Mouse (Mus musculus): ENCODE measurements around the gene Mfsd12.

The Mfsd12 gene

GRCm38 (mm10) chr10:81402227-81402765 is 45.0 kb downstream of the Mfsd12 start:
- DNase-seq (ENCODE audit: low read depth), result no peak

GRCm38 (mm10) chr10:81403511-81403910 is 46.2 kb downstream of the Mfsd12 start:
- no peak for DNase-seq (ENCODE audit: low read depth)

- DNase-seq (ENCODE audit: low read depth), result peak; percentile 64
Measured at GRCm38 (mm10) chr10:81404082-81404481, 46.8 kb downstream of the Mfsd12 start.

DNA sequence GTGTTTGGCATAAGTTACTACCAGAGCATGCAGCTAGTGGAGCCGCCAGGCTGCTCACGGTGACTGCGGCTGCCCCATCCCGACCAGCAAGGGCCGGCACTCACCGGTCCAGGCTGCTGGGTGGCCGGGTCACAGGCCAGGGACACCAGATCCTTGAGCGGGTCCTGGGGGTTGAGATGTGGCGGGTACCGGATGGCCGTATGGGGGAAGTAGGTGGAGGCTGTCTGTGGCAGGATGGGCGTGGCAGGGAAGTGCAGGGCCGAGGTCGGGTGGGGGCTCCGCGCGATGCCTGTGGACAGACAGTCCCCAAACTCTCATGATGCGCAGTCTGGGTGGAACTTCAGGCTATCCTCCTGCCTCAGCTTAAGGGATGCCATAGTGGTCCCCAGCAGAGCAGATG is 47.4 kb downstream of the Mfsd12 start:
- DNase-seq (ENCODE audit: low read depth), result peak; percentile 65

DNA sequence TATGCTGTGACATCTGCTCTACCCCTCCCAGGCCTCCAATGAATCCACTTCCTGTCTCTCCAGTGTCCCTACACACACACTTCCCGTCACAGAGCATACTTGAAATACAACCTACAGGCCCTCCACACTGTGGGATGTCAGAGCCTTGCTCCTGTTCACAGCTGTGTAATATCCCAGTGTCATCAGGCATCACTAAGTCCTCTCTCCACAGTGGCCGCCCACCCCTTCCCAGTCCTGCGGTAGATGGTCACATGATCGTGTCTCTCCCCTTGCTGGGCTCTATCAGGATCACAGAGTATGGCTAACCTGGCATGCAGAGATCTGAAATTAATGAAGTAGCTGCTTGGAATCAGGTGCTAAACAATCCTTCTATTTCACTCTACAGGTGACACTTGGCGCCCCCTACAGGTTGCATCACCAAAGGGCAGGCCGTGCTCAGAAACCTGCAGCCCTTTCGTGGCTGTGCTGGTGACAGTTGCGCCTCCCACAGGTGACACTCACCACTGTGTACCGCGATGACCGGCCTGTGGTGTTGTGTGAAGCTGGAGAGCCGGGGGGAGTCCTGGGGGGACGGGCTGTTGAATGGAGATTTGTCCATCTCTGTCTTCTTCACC is 48.4 kb downstream of the Mfsd12 start:
- DNase-seq (ENCODE audit: low read depth), result peak; percentile 88

DNA sequence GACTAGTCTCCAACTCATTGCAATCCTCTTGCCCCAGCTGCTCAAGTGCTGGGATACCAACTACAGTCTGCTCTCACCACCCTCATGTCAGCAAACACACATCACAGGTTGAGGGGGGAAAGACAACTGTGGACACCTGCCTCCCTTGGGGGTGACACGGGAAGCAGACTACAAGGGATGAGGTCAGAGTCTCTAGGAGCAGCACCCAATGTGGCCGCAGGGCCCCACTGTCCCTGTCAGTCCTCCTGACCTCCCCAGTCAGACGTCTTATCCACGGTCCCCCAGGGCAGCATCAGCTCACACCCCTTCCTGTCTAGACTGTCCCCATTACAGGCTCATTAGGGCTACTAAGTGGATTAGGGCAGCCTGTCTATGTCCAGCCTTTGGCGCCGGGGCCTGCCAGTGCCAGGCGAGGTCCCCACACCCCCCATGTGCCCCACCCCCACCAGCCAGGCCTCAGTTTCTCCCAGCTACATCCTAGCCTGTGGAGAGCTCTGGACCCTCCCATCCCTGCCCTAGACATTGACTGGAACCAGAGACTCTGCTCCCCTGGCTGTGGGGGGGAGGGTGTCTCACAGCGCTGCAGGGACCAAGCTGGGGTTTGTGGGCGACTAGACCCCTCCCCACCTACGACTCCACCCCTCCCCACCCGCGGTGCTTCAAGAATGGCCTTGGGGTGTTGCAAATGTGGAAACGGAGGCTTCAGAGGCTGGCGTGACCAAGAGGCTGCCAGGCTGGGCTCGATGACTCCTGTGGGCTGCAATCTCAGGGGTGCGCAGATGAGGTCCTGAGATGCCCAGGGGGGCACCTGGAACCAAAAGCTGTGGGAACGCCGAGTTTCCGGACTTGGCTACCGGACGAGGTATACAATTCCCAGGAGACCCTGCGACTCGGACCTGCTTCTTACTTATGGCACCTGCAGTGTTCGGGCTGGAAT is 49.5 kb downstream of the Mfsd12 start:
- DNase-seq (ENCODE audit: low read depth), result no peak

DNA sequence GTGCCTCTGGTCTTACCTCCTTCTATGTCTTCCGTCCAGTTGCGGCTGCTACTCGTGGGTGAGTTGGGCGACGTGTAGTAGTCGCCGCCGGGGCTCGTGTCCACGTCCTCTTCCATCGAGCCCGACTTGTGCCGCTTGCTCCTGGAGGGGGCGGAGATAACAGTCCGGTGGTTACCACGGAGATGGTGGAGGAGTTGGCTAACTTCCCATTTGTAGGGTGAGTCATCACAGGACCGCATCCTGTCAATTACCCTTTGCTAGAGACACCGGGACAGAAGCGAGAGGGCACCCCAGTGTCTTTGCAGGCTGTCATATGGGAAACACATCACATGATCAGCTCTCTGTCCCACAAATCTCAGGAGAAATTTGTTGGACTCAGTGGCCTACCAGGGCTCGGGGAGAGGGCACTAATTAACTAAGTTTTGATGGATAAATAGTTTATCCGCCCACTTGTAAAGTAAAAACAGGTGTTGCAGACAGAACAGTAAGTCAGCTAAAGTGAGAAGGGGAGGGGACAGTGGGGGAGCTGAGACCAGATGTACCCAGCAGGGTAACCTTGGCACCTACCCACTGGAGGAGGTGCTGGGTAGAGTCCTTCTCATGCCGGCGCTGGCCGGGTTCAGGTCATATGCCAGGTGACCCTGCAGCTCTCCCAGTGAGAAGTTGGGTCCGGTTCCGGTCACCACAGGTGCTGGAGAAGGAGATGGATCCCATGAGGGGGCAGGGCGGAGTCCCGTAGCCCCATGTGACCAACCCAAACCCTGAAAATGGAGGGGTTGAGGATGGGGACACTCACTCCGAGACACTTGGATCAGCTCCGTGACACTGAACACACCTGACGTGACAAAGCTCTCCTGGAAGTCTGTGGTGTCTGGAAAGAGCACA is 50.5 kb downstream of the Mfsd12 start:
- DNase-seq (ENCODE audit: low read depth), result peak; percentile 85

DNA sequence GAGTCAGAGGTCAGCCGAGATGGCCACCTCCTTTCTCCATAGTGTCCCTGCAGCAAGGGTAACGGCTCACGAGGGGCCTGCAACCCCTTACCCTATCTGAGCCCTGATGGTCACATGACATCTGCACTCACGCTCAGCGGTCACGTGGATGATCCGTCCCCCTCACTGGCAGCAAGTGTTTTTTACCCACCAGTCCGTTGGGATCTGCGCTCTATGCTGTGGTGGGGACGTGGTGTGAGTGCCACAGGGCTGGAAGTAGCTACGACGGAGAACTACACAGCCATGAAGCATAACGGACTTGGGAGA is 51.1 kb downstream of the Mfsd12 start:
- DNase-seq (ENCODE audit: low read depth), result no peak

DNA sequence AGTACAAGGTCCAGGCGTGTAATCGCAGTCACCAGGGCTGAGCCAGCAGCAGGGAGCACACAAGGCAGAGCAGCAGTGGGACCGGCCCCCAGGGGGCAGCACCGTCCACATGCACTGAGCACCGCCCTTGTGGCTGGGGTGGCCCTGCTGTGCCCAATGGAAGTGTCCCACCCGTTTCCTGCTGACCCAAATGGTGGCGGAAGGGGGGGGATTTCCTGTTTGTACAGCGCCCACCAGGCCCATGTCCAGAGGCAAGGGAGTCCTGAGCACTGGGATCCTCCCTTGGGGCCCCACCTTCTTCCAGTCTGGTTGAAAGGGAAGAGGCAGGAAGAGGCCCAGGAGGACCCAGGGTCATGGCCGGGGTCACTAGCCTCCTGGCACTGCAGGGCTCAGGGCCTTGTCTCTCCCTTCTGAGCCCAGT is 51.6 kb downstream of the Mfsd12 start:
- peak; percentile 88 for DNase-seq (ENCODE audit: low read depth)

DNA sequence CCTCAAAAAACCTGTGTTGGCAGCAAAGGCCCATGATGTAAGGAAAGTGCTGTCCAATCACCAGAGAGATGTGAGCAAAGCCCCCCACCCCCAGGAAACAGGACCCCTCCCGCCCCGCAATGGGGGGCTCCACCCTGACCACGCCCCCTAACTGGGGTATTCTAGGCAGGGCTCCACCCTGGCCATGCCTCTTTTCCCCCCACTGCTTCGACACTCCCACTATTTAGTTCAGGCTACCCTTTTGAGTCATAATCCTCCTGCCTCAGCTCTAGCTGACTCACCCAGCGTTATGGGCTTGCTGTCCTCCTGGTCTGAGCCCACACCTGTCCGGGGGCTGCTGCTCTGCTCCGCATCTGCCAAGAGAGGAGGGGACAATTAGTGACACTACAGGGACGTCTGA is 52.0 kb downstream of the Mfsd12 start:
- peak; percentile 52 for DNase-seq (ENCODE audit: low read depth)

DNA sequence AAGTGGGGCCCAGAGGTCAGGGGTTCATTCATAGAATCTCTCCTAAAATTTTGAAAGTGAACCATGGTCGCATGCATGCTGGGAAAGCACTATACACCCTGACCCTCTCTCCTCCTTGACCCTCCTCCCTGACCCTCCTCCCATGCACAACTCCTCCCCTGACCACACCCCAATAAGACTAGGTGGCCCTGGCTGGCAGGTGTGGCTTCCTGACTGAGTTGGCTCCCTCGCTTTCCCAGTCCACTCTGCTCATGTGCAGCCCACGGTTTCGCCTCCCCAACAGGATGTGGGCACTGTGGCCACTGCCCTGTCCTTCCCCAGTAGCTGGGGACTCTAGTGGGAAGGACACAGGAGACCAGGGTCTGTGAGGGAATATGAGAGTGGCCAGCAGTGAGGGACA is 53.1 kb downstream of the Mfsd12 start:
- DNase-seq (ENCODE audit: low read depth), result no peak

- DNase-seq (ENCODE audit: low read depth), result no peak
Measured at GRCm38 (mm10) chr10:81410981-81411380, 53.7 kb downstream of the Mfsd12 start.

- DNase-seq (ENCODE audit: low read depth), result no peak
Measured at GRCm38 (mm10) chr10:81411471-81412400, 54.4 kb downstream of the Mfsd12 start.

DNA sequence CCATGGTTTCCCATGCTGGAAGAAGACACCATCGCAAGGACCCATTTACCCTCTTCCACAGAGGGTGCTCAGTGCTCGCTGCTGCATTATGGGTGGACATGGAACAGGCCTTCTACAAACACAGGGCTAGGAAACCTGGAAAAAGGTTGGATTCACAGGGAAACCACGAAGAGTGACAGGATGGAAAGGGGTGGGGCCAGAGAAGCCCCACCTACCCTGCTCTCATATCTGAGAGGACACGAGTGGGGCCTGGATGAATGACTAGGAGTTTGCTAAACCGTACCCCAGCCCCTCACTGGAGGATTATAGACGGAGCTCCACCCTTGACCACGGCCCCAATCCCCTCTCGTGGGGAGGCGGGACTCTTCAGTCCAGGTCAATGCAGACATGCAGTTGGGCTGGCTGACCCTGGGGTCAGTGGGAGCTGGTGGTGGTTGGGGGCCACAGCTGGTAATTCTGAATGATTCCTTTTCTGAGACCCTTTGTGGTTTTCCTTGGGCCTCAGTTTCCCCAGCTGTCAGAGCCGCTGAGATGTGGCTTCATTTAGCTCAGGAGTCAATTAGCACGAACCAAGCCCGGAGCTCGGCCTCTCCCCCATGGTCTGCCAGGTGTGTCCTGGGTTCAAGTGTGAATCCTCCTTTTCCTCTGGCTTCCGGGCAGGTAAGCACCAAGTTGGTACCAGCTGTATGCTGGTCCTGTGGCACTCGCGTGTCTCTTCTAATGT is 55.5 kb downstream of the Mfsd12 start:
- no peak for DNase-seq (ENCODE audit: low read depth)

DNA sequence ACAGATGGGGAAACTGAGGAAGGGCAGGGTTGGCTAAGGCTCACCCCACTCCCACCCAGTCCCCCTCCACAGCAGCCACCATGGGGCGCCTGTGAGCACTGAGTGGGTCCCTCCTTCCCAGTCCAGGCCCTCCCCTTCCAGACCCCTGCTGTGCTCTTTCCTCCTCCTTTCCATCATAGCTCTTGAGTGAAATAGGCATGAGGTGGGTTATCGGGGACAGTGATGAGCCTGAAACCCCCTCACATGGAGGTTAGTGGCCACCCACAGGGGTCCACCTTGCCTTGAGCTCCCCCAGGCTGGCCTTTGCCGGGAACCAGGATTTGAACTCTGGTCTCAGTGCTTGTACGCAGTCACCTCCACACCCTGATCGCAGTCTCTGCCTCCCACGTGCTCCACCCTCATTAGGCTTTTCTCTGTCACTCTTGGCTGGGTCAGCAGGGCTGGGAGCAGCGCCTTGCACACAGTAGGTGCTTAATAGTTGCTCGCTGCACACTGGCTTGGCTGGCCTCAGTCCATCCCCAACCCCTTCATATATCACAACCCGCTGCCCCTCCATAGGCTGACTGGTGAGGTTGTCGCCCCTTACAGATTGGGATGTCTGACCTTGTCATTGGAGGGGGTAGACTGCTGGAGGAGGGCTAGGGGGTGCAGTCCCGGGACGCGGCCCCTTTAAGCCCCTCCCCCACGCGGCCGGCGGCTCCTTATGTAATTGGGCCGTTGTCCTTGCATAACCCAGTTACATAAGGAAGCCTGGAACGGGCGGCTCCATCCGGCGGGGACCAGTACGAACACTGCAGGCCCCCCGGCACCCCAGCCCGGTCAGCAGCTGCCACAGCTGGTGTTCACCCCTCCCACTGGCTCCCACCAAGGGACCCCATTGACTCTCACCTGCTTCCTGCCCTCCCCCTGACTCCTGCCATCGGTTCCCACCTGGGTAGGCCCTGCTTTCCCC is 56.3 kb downstream of the Mfsd12 start:
- no peak for DNase-seq (ENCODE audit: low read depth)

DNA sequence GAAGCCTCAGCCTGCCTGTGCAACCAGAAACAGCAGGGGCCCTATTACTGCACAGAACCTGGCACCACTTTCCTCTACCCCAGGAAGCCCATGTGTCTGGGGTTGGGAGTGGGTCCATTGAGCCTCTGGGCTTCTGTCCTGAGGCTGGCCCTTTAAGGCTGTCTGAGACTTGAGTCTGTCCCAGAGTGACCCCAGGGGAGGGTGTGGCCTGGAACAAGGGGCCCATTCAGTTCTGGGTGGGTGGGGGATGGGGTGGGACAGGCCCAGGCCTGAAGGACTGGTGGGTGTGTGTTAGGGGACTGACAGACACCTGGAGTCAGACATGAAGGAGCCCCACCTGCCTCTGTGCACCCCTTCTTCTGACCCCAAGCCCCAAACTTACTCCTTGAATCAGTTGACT is 57.4 kb downstream of the Mfsd12 start:
- DNase-seq (ENCODE audit: low read depth), result no peak

- no peak for DNase-seq (ENCODE audit: low read depth)
Measured at GRCm38 (mm10) chr10:81415146-81415545, 57.9 kb downstream of the Mfsd12 start.

All from induced T-regulatory cell, adult 2 months (primary cell).